Mouse (Mus musculus) layer of hippocampus, adult 8-10 months (tissue): ENCODE results near the gene Syn1. TPM values are rescaled to one million over a fixed set of nuclear protein-coding genes. Genes with fewer than 3 reads are reported as not detected.

ENCODE experiments used
- DNase-seq, 2 experiments: peaks; one replicate each; pipeline ENCODE4 v3.0.0; 2022; ENCODE audit warnings: low spot score in 2 of 2
- microRNA-seq, 2 experiments: library from miRNA; unstranded; fragments of <30 nt; microRNA quantifications; one replicate each; pipeline ENCODE4 v1.2.0; 2022
- total RNA-seq, 4 experiments: library from RNA; stranded (reverse); gene quantifications; 2 replicates each; pipeline ENCODE4 v1.2.4; 2022

Syn1 gene
- total RNA-seq, 4 experiments from 2014 or later, result 376 to 409 (median 395) TPM

DNA sequence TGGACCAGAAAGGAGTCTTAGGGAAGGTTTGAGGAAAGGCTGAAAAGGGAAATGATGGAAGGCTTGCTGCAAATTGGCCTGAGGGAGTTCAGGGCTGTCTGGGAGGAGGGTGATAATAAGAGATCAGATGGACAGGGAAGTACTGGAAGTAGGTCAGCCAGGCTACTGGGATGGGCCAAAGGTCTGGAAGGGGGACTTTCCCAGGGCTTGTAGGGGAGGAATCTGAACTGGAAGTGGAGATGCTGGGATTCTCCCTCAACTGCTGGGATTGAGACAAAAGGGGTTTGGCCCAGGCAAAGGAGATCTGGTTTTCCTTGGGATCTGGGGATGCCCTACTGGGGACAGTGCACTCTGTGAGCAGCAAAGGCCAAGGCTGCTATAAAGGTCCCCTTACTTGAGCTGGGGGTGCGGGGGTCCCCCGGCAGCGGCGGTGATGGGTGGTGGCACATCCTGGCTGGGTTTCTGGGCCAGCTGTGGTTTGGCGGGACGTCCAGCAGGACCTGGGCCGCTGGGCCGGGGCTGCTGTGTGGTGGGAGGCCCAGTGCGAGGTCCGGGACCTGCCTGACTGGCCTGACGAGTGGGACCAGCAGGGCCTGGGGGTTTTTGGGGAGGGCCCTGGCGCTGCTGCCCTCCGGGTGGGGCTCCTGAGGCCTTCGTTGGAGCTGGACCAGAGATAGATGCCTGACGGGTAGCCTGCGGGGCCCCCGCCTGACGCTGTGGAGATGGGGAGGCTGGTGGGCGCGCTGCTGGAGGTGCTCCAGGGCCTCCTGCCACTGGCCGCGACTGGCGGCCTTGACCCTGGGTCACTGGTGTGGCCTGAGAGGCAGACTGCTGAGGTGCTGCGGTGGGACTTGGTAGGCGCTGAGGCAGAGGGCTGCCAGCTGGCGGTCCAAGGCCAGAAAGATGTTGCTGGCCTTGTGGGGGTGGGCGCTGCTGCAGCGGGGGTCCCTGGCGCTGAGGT, 58.4 kb downstream of the Syn1 start:
- no peak for DNase-seq

DNA sequence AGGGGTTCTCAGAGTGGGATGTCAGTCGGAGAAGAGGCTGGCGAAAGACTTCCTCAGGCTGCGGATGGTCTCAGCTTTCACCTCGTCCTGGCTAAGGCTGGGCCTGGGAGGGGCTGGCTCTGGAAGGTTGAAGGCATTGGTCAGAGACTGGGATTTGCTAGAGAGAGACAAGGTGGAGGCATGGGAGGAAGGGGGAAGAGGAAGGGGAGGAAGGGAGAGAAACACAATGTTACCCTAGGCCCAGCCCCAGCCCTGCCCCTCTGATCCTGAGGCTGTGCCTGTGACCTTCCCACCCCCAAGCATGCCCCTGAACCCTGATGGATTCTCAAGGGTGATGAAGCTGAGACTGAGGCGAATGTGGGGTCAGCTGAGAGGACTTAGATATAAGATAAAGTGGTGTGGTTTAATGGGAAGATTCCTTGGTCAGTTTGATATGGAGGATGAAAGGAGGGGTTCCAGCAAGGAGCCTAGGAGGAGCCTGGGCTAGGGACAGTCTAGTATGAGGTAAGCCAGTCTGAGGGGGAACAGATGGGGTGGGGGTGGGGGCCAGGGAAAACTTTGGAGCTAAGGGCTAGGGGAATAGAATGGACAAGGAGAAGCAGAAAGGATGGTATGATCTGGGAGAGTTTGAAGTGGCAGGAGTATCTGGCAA, 59.2 kb downstream of the Syn1 start:
- no peak for DNase-seq

DNA sequence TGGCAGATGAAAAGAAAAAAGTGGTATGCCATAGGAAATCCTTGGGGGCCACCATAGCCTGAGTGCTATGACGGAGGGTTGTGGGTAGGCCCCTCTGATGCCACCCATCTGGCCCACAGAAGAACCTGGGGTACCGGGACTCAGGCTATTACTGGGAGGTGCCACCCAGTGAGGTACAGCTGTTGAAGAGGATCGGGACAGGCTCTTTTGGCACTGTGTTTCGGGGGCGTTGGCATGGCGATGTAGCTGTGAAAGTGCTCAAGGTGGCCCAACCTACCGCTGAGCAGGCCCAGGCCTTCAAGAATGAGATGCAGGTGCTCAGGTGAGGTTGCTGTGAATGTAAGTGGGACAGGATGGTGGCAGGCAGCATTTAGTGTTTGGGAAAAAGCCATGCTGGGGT, 67.0 kb downstream of the Syn1 start:
- DNase-seq, result no peak

DNA sequence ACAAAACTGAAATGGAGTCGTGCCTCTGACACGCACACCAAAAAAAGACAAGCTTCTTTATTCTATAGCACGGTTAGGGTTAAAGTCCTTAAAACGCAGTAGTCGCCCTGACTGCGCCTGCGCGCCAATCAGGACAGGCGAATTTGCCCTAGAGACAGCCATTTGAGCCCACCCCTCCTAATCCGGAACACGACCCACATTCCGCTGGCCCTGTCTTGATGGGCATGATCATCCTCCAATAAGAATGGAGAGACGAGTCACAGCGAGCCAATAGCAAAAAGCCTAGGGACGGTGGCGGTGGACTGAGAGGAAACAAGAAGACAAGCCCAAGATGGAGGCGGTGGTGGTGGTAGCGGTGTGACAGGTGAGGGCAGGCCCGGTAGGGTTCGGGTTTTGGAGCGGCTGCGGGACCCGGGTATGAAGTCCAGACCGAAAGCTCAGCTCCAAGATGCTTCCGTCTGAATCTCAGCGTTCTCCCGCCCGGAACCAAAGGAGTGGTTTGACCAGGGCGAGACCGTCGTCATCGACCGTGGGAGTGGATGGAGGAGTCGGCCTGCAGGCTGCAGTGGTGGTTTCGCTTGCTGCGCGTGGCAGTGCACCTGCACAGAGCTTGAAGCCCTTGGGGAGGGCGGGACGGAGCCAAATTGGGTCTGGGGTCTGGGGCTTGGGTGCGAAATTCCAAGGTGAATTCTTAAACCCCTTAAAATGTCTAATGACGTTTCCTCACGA, 72.4 kb downstream of the Syn1 start:
- DNase-seq, result peak; percentile 91 to 95

DNA sequence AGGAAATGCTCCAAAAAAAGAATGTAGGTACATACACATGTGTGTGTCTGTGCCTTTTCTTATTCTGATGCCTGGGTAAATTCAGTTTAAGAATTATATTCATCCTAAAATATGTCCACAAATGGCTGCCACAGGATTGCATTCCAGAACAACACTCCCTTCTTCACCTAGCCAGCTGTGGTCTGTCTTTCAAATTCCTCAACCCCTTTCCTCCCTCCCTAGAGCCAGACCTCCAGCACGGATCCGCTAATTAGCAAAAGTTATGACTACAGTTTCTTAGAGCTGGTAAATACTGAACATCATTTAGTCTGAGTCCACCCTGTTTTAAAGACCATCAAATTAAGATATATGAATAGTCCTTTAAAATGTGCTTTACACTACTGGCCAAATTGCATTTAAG, 73.0 kb downstream of the Syn1 start:
- no peak for DNase-seq

DNA sequence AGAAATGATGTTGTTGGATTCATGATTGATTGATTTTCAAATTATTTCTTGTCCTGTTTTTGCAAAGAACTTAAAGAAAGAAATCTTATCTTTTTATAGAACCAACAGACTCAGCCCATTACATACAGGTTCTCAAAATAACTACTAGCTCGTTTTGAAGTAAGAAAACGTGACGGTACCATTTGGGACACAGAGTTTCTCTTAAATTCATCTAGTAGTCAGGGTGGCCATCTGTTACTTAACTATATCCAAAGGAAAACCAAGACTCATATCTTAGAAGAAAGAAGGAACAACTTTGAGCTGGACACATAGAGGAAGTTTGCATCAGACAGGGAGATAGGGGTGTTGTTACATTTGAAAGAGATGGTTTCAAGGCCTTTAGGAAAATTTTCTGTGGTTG, 73.6 kb downstream of the Syn1 start:
- no peak for DNase-seq

DNA sequence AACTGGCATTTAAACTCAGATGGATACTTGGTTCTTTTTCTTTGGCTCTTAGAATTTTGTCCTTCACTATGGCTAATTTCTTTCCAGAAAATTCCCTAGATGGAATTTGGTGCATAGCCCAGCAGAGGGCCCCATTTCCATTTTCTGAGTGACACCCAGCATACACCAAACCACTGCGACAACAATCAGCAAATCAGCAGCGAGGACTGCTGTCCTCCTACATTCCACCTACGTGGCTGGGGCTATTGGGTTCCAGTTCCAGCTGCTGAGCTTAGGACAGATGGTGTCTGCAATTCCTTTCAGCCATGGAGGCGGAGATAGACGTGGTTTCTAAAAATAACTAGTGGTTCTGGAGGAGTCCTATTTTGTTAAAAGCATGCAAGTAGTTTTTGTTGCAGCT, 91.9 kb downstream of the Syn1 start:
- DNase-seq, result peak; percentile 71 to 79

DNA sequence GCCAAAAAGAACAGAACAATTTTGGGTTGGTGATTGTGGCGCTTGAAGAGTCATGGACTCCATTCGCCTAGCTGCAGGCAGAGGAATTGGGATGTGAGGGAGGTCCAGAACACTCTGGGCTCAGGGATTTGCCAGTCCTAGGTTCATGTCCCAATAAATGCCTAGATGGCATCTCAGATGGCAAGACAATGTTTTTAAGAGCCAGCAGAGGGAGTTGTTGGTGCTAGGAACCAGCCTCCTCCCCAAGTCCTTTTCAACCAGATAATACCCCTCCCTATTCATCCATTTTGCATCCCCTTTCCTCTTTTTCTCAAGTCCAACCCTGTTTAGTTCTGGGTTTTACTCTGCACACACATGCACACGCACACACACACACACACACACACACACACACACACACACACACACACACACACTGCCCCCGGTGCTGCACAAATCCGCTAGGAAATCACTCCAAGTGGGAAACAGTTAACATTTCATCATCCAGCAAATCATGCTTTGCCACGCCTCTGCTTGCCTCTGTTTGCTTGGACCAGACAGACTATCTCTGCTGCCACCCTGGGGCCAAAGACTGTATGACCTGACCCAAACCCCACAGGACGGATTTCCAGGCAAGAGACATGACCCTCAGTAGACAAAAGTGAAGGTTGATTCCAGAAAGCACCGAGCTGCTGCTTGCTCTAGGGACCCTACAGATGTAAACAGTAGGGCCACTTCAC, 100.9 kb downstream of the Syn1 start:
- DNase-seq, result peak; percentile 21 to 44

DNA sequence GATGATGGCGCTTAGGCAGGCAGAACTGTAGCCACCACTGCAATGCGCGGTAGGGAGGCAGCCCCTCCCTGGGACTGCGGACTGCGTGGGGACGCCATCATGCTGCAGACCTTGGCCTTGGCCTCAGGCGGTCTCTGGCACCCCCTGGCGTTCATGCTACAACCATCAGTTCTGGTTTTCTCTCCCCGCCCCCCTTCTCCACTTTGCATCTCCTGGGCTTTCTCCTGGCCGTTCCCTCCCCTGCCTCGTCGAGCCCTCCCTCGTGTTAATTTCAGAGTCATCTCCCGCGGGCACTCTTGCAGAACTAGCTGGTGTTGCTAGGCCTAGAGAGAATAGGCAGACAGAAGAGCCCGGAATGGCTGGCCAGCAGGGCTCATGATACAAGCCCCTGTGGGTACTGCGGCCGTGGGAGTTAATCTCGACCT, 101.6 kb downstream of the Syn1 start:
- peak; percentile 67 to 70 for DNase-seq

DNA sequence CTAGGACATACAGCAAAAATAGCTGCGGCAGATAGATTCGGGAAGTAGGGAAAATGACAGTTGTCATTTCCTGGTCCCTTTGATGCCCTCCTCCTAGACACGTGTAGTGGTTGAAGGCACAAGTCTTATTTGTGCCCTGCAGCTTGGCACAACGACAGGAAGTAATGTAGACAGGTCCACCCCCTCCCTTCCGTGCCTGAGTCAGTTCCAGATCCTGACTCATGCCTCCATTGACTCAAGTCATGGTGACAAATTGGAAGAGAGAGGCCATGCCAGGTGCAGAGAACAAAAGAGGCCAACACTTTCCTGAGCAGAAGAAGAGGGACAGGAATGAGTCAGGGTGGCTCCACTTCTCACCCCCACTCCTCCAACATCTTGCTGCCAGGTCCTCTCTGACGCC, 103.8 kb downstream of the Syn1 start:
- peak in 1 of 2 experiments; percentile 16 for DNase-seq

Small RNA genes within 50 kb of the gene (microRNA-seq; reads per million reads assigned to microRNA genes)
- gene Gm24824 (0 reads per million in 2 experiments), gene Mir5617 (5.4 to 9.3 reads per million in 2 experiments)

Other genes with a start within 250 kb of the Syn1 start
- gene Cdk16, start 233.1 kb downstream of the Syn1 start, total RNA-seq, result 100 to 1,000 TPM; 185 to 215 (median 189) TPM
- gene Usp11, start 217.1 kb downstream of the Syn1 start, total RNA-seq, result 100 to 1,000 TPM; 111 to 139 (median 126) TPM
- gene Araf, start 123.2 kb downstream of the Syn1 start, total RNA-seq, result 100 to 1,000 TPM; 188 to 200 (median 196) TPM
- 1 to 10 TPM in 2 of 4 experiments, under 1 TPM in 1, not detected in 1; 0.55 to 3.2 (median 1.7) TPM for gene Timp1, start 50.8 kb downstream of the Syn1 start, total RNA-seq
- 10 to 100 TPM; 12.9 to 22.7 (median 15.9) TPM for gene Cfp, start 10.6 kb upstream of the Syn1 start, total RNA-seq
- gene Elk1, start 29.6 kb upstream of the Syn1 start, total RNA-seq, result 10 to 100 TPM; 55.2 to 76.3 (median 66.7) TPM
- 10 to 100 TPM; 12.5 to 16.5 (median 13.1) TPM for gene Uxt, start 41.0 kb upstream of the Syn1 start, total RNA-seq
- 10 to 100 TPM in 3 of 4 experiments, 1 to 10 TPM in 1; 9.9 to 13.9 (median 12.3) TPM for gene Zfp182, start 141.3 kb upstream of the Syn1 start, total RNA-seq
- not detected for gene Spaca5, start 147.4 kb upstream of the Syn1 start, total RNA-seq
- gene Zfp300, start 168.5 kb upstream of the Syn1 start, total RNA-seq, result 1 to 10 TPM; 2.2 to 3.9 (median 3.0) TPM
- not detected for gene Ssxa1, start 194.8 kb upstream of the Syn1 start, total RNA-seq